Mouse (Mus musculus): ENCODE data around the gene Dhx16. TPM values are rescaled to one million over a fixed set of nuclear protein-coding genes. Genes with fewer than 3 reads are reported as not detected.
A peak's percentile ranks its signal among the peaks of the same experiment; 100 is the strongest.
"Not testable (repeated sequence)": the region's sequence is repeated elsewhere in the genome, so short reads cannot be mapped to it uniquely, and the experiment has no call there.

Dhx16 gene
- polyA plus RNA-seq, 1 experiment from 2014 or later = 62.4 TPM

GRCm38 (mm10) chr17:35922566-35922965 is 42.9 kb downstream of the Dhx16 start:
- peaks cover 73% of the 10 kb centered on the region for H3K36me3 ChIP-seq
- no peak for DNase-seq (ENCODE audit: low spot score)
- 94% methylated on average over 3 of the region's 3 CpGs for WGBS
- peaks cover 17% of the 10 kb centered on the region for H3K4me1 ChIP-seq
- H3K9me3 ChIP-seq (replicated peaks) = no peaks in the 10 kb centered on the region
- H3K4me3 ChIP-seq = no peak overlapping the region
- H3K27ac ChIP-seq = no peak overlapping the region
- no peaks in the 10 kb centered on the region for H3K27me3 ChIP-seq (ENCODE audit: low read depth, poor library complexity, severe bottlenecking)

- Histone ChIP-seq H3K27me3 (ENCODE audit: low read depth, poor library complexity, severe bottlenecking) (no peaks in the 10 kb centered on the region), H3K36me3 (peaks cover 76% of the 10 kb centered on the region), H3K9me3 (replicated peaks) (no peaks in the 10 kb centered on the region), H3K27ac (no peak overlapping the region), H3K4me3 (no peak overlapping the region), H3K4me1 (peaks cover 17% of the 10 kb centered on the region)
- no peak for DNase-seq (ENCODE audit: low spot score)
- WGBS = 94% methylated on average over 4 of the region's 4 CpGs
Measured at GRCm38 (mm10) chr17:35923281-35923680, 43.7 kb downstream of the Dhx16 start.

- Histone ChIP-seq H3K27me3 (ENCODE audit: low read depth, poor library complexity, severe bottlenecking) (no peaks in the 10 kb centered on the region), H3K4me3 (no peak overlapping the region), H3K36me3 (peaks cover 96% of the 10 kb centered on the region), H3K9me3 (replicated peaks) (no peaks in the 10 kb centered on the region), H3K27ac (no peak overlapping the region), H3K4me1 (no peaks in the 10 kb centered on the region)
- no peak for DNase-seq (ENCODE audit: low spot score)
- 84% methylated on average over 1 of the region's 1 CpGs for WGBS
Measured at GRCm38 (mm10) chr17:35927471-35927870, 47.9 kb downstream of the Dhx16 start.

- Histone ChIP-seq H3K36me3 (peaks cover 78% of the 10 kb centered on the region), H3K27ac (no peak overlapping the region), H3K4me1 (no peaks in the 10 kb centered on the region), H3K4me3 (no peak overlapping the region), H3K27me3 (ENCODE audit: low read depth, poor library complexity, severe bottlenecking) (no peaks in the 10 kb centered on the region), H3K9me3 (replicated peaks) (no peaks in the 10 kb centered on the region)
- DNase-seq (ENCODE audit: low spot score) = no peak
- WGBS = 100% methylated on average over 2 of the region's 2 CpGs
Measured at GRCm38 (mm10) chr17:35929534-35929933, 49.9 kb downstream of the Dhx16 start.

GRCm38 (mm10) chr17:35930627-35931026 is 51.0 kb downstream of the Dhx16 start:
- WGBS = 96% methylated on average over 12 of the region's 12 CpGs
- Histone ChIP-seq H3K4me3 (no peak overlapping the region), H3K27me3 (ENCODE audit: low read depth, poor library complexity, severe bottlenecking) (no peaks in the 10 kb centered on the region), H3K36me3 (peaks cover 67% of the 10 kb centered on the region), H3K9me3 (replicated peaks) (no peaks in the 10 kb centered on the region), H3K27ac (no peak overlapping the region), H3K4me1 (no peaks in the 10 kb centered on the region)
- no peak for DNase-seq (ENCODE audit: low spot score)

- Histone ChIP-seq H3K27me3 (ENCODE audit: low read depth, poor library complexity, severe bottlenecking) (no peaks in the 10 kb centered on the region), H3K4me1 (no peaks in the 10 kb centered on the region), H3K36me3 (peaks cover 48% of the 10 kb centered on the region), H3K9me3 (replicated peaks) (no peaks in the 10 kb centered on the region), H3K27ac (no peak overlapping the region), H3K4me3 (no peak overlapping the region)
- WGBS = 89% methylated on average over 4 of the region's 4 CpGs
- no peak for DNase-seq (ENCODE audit: low spot score)
Measured at GRCm38 (mm10) chr17:35932608-35933007, 53.0 kb downstream of the Dhx16 start.

GRCm38 (mm10) chr17:35935763-35936162 is 56.1 kb downstream of the Dhx16 start:
- not testable (repeated sequence) for H3K4me3 ChIP-seq; H3K27me3 ChIP-seq (ENCODE audit: low read depth, poor library complexity, severe bottlenecking); H3K27ac ChIP-seq; H3K9me3 ChIP-seq (replicated peaks); DNase-seq (ENCODE audit: low spot score); H3K4me1 ChIP-seq
- H3K36me3 ChIP-seq = peaks cover 17% of the 10 kb centered on the region
- 88% methylated on average over 14 of the region's 14 CpGs for WGBS

- 49% methylated on average over 2 of the region's 2 CpGs for WGBS
- Histone ChIP-seq H3K4me1 (no peaks in the 10 kb centered on the region), H3K36me3 (no peaks in the 10 kb centered on the region), H3K4me3 (no peak overlapping the region), H3K27ac (no peak overlapping the region), H3K9me3 (replicated peaks) (no peaks in the 10 kb centered on the region), H3K27me3 (ENCODE audit: low read depth, poor library complexity, severe bottlenecking) (no peaks in the 10 kb centered on the region)
- peak; percentile 53 for DNase-seq (ENCODE audit: low spot score)
Measured at GRCm38 (mm10) chr17:35937700-35938348, 58.2 kb downstream of the Dhx16 start.

GRCm38 (mm10) chr17:35939108-35939507 is 59.5 kb downstream of the Dhx16 start:
- no peaks in the 10 kb centered on the region for H3K9me3 ChIP-seq (replicated peaks)
- no peak overlapping the region for H3K27ac ChIP-seq
- no peak overlapping the region for H3K4me3 ChIP-seq
- WGBS = 59% methylated on average over 2 of the region's 2 CpGs
- DNase-seq (ENCODE audit: low spot score) = no peak
- no peaks in the 10 kb centered on the region for H3K4me1 ChIP-seq
- H3K36me3 ChIP-seq = no peaks in the 10 kb centered on the region
- no peaks in the 10 kb centered on the region for H3K27me3 ChIP-seq (ENCODE audit: low read depth, poor library complexity, severe bottlenecking)

- 74% methylated on average over 1 of the region's 1 CpGs for WGBS
- no peak overlapping the region for H3K27ac ChIP-seq
- H3K36me3 ChIP-seq = no peaks in the 10 kb centered on the region
- no peaks in the 10 kb centered on the region for H3K27me3 ChIP-seq (ENCODE audit: low read depth, poor library complexity, severe bottlenecking)
- H3K4me1 ChIP-seq = no peaks in the 10 kb centered on the region
- no peaks in the 10 kb centered on the region for H3K9me3 ChIP-seq (replicated peaks)
- no peak for DNase-seq (ENCODE audit: low spot score)
- no peak overlapping the region for H3K4me3 ChIP-seq
Measured at GRCm38 (mm10) chr17:35939941-35940340, 60.3 kb downstream of the Dhx16 start.

MicroRNA genes within 50 kb of the gene (microRNA counts, 519-probe panel; counts per million panel counts)
- microRNA mmu-miR-1894-3p (684 counts per million, percentile 72 among the panel's probes with 10 or more counts), microRNA mmu-miR-1894-5p (684 counts per million, percentile 72 among the panel's probes with 10 or more counts)

Small RNAs within 50 kb of the gene (microRNA-seq; reads per million reads assigned to microRNA genes)
- gene Gm28033 = 0.88 reads per million
- not detected for gene Mir1894

Other genes starting within 250 kb of the Dhx16 start
- gene Mucl3, start 236.1 kb upstream of the Dhx16 start, polyA plus RNA-seq (2016; fragmentation: Nextera tagmentation; extraction: Ambion mirVana) = 0.08 and 0.24 TPM in 2 replicates
- 21.1 and 21.5 TPM in 2 replicates for gene Vars2, start 212.2 kb upstream of the Dhx16 start, polyA plus RNA-seq (2016; fragmentation: Nextera tagmentation; extraction: Ambion mirVana)
- gene Gtf2h4, start 206.1 kb upstream of the Dhx16 start, polyA plus RNA-seq (2016; fragmentation: Nextera tagmentation; extraction: Ambion mirVana) = 67.0 and 72.4 TPM in 2 replicates
- 18.3 and 21.9 TPM in 2 replicates for gene Ddr1, start 175.2 kb upstream of the Dhx16 start, polyA plus RNA-seq (2016; fragmentation: Nextera tagmentation; extraction: Ambion mirVana)
- 4.5 and 5.5 TPM in 2 replicates for gene Ier3, start 58.1 kb upstream of the Dhx16 start, polyA plus RNA-seq (2016; fragmentation: Nextera tagmentation; extraction: Ambion mirVana)
- gene Flot1, start 56.6 kb upstream of the Dhx16 start, polyA plus RNA-seq (2016; fragmentation: Nextera tagmentation; extraction: Ambion mirVana) = 43.0 and 49.7 TPM in 2 replicates
- 1,509 and 1,575 TPM in 2 replicates for gene Tubb5, start 41.5 kb upstream of the Dhx16 start, polyA plus RNA-seq (2016; fragmentation: Nextera tagmentation; extraction: Ambion mirVana)
- gene Mdc1, start 38.3 kb upstream of the Dhx16 start, polyA plus RNA-seq (2016; fragmentation: Nextera tagmentation; extraction: Ambion mirVana) = 23.2 and 27.3 TPM in 2 replicates
- gene Nrm, start 18.5 kb upstream of the Dhx16 start, polyA plus RNA-seq (2016; fragmentation: Nextera tagmentation; extraction: Ambion mirVana) = 61.7 and 67.1 TPM in 2 replicates
- gene Ppp1r18, start 14.2 kb upstream of the Dhx16 start, polyA plus RNA-seq (2016; fragmentation: Nextera tagmentation; extraction: Ambion mirVana) = 21.4 and 22.1 TPM in 2 replicates
- 23.2 and 27.6 TPM in 2 replicates for gene 2310061I04Rik, start 17.6 kb downstream of the Dhx16 start, polyA plus RNA-seq (2016; fragmentation: Nextera tagmentation; extraction: Ambion mirVana)
- gene Atat1, start 30.3 kb downstream of the Dhx16 start, polyA plus RNA-seq (2016; fragmentation: Nextera tagmentation; extraction: Ambion mirVana) = 104 and 131 TPM in 2 replicates
- gene Mrps18b, start 36.6 kb downstream of the Dhx16 start, polyA plus RNA-seq (2016; fragmentation: Nextera tagmentation; extraction: Ambion mirVana) = 87.6 and 122 TPM in 2 replicates
- gene Ppp1r10, start 36.6 kb downstream of the Dhx16 start, polyA plus RNA-seq (2016; fragmentation: Nextera tagmentation; extraction: Ambion mirVana) = 52.9 and 63.4 TPM in 2 replicates
- gene Abcf1, start 89.9 kb downstream of the Dhx16 start, polyA plus RNA-seq (2016; fragmentation: Nextera tagmentation; extraction: Ambion mirVana) = 98.3 and 109 TPM in 2 replicates
- 61.6 and 63.1 TPM in 2 replicates for gene Gnl1, start 100.0 kb downstream of the Dhx16 start, polyA plus RNA-seq (2016; fragmentation: Nextera tagmentation; extraction: Ambion mirVana)
- 44.9 and 49.4 TPM in 2 replicates for gene Prr3, start 100.4 kb downstream of the Dhx16 start, polyA plus RNA-seq (2016; fragmentation: Nextera tagmentation; extraction: Ambion mirVana)
- gene H2-T24, start 140.7 kb downstream of the Dhx16 start, polyA plus RNA-seq (2016; fragmentation: Nextera tagmentation; extraction: Ambion mirVana) = 3.2 and 4.0 TPM in 2 replicates
- 1.2 and 1.5 TPM in 2 replicates for gene H2-T23, start 153.0 kb downstream of the Dhx16 start, polyA plus RNA-seq (2016; fragmentation: Nextera tagmentation; extraction: Ambion mirVana)
- gene H2-T22, start 162.9 kb downstream of the Dhx16 start, polyA plus RNA-seq (2016; fragmentation: Nextera tagmentation; extraction: Ambion mirVana) = 5.6 and 9.7 TPM in 2 replicates
- not detected in 2 replicates for gene Gm6034, start 163.1 kb downstream of the Dhx16 start, polyA plus RNA-seq (2016; fragmentation: Nextera tagmentation; extraction: Ambion mirVana)
- gene Gm11127, start 178.6 kb downstream of the Dhx16 start, polyA plus RNA-seq (2016; fragmentation: Nextera tagmentation; extraction: Ambion mirVana) = not detected in 2 replicates
- gene Gm19684, start 241.9 kb downstream of the Dhx16 start, polyA plus RNA-seq (2016; fragmentation: Nextera tagmentation; extraction: Ambion mirVana) = not detected in 2 replicates
- gene Gm7030, start 249.6 kb downstream of the Dhx16 start, polyA plus RNA-seq (2016; fragmentation: Nextera tagmentation; extraction: Ambion mirVana) = not detected in 2 replicates